Mouse (Mus musculus): ENCODE measurements at regions not wholly inside any gene's neighbourhood (a gene's known extent, or its start where the extent isn't known, plus 50 kb on each side); places are given as distances from the start of the nearest gene placed in this dataset.
"Not testable (repeated sequence)": the region's sequence is repeated elsewhere in the genome, so short reads cannot be mapped to it uniquely, and the experiment has no call there.

DNA sequence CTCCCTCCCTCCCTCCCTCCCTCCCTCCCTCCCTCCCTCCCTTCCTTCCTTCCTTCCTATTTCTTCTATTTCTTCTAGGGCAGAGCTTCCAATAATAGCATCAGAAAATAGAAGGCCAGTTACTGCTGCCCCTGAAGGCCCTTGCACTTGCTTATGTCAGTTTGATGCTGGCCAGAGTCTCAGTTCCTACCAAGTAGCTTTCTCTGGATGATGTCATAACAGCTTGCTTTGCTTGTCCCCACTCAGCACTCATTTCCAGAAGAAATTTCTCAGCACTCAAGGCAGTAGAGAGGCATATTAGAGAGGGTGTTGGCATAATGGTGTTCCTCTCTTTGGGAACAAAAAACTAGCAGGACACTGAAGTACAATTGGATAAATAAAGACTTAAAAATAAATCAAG is 811.6 kb upstream of the 4930444P10Rik start:
- H3K27ac ChIP-seq = no peak overlapping the region
- TF ChIP-seq CTCF (IDR thresholded peaks at IDR 0.05; ENCODE audit: low read depth) (no peak), EP300 (IDR thresholded peaks at IDR 0.05; ENCODE audit: low read depth) (no peak)
- no peak overlapping the region for H3K4me2 ChIP-seq (ENCODE audit: low read depth)
- H3K4me1 ChIP-seq (replicated peaks; ENCODE audit: control insufficient read depth in 2 of 2, insufficient read depth in 2 of 2, low read length in 1 of 2) = no peaks in the 10 kb centered on the region
- no peaks in the 10 kb centered on the region for H3K27me3 ChIP-seq (ENCODE audit: control insufficient read depth, insufficient read depth, low read length)
- DNase-seq (ENCODE audit: low read depth in 3 of 3, low spot score in 3 of 3) = no peak
- no peak overlapping the region for H3K9ac ChIP-seq (replicated peaks)
- H3K4me3 ChIP-seq (ENCODE audit: insufficient read depth in 1 of 2, low read depth in 2 of 2, low read length in 2 of 2) = no peak overlapping the region
- no peaks in the 10 kb centered on the region for H3K36me3 ChIP-seq (replicated peaks; ENCODE audit: control insufficient read depth, insufficient read depth, low read depth)
- H3K9me3 ChIP-seq (ENCODE audit: control insufficient read depth, low read length) = no peaks in the 10 kb centered on the region
- no peak for ATAC-seq (ENCODE audit: insufficient read depth)

- H3K4me1 ChIP-seq (replicated peaks; ENCODE audit: control insufficient read depth in 2 of 2, insufficient read depth in 2 of 2, low read length in 1 of 2); H3K36me3 ChIP-seq (replicated peaks; ENCODE audit: control insufficient read depth, insufficient read depth, low read depth): not testable (repeated sequence)
- 40% methylated on average over 3 of the region's 3 CpGs for WGBS (ENCODE audit: insufficient replicate concordance)
Observed at GRCm38 (mm10) chr1:16868383-16868782, 775.3 kb upstream of the 4930444P10Rik start.

GRCm38 (mm10) chr1:16867086-16867835 is 774.1 kb upstream of the 4930444P10Rik start:
- H3K36me3 ChIP-seq (replicated peaks; ENCODE audit: control insufficient read depth, insufficient read depth, low read depth); ATAC-seq (ENCODE audit: insufficient read depth); H3K9ac ChIP-seq (replicated peaks); H3K27ac ChIP-seq; H3K4me2 ChIP-seq (ENCODE audit: low read depth); H3K9me3 ChIP-seq (ENCODE audit: control insufficient read depth, low read length); H3K4me3 ChIP-seq (ENCODE audit: insufficient read depth in 1 of 2, low read depth in 2 of 2, low read length in 2 of 2); H3K27me3 ChIP-seq (ENCODE audit: control insufficient read depth, insufficient read depth, low read length); H3K4me1 ChIP-seq (replicated peaks; ENCODE audit: control insufficient read depth in 2 of 2, insufficient read depth in 2 of 2, low read length in 1 of 2); DNase-seq (ENCODE audit: low read depth in 3 of 3, low spot score in 3 of 3): not testable (repeated sequence)
- 54% methylated on average over 6 of the region's 6 CpGs for WGBS (ENCODE audit: insufficient replicate concordance)

More at GRCm38 (mm10) chr1:16868383-16868782, 775.3 kb upstream of the 4930444P10Rik start:
- not testable (repeated sequence) for H3K9me3 ChIP-seq (ENCODE audit: control insufficient read depth, low read length); H3K9ac ChIP-seq (replicated peaks); ATAC-seq (ENCODE audit: insufficient read depth); DNase-seq (ENCODE audit: low read depth in 3 of 3, low spot score in 3 of 3); H3K27me3 ChIP-seq (ENCODE audit: control insufficient read depth, insufficient read depth, low read length); H3K27ac ChIP-seq; H3K4me3 ChIP-seq (ENCODE audit: insufficient read depth in 1 of 2, low read depth in 2 of 2, low read length in 2 of 2); H3K4me2 ChIP-seq (ENCODE audit: low read depth)

DNA sequence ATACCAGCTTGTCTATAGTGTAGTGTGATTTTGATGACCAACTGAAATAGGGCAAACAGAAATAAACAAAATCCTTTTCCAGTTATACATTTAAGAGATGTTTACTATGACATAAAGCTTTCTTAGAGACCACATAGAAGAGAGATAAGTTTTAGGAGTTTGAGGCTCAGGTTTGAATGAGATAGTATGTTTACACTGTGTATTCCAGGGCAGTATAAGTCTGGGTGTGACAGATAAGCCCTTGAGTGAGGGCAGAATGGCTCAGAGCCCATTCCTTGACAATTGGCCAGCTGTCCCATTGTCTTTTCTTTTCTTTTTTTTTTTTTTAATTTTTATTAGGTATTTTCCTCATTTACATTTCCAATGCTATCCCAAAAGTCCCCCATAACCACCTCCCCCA is 744.0 kb upstream of the 4930444P10Rik start:
- no peak overlapping the region for H3K4me3 ChIP-seq (ENCODE audit: insufficient read depth in 1 of 2, low read depth in 2 of 2, low read length in 2 of 2)
- H3K4me1 ChIP-seq (replicated peaks; ENCODE audit: control insufficient read depth in 2 of 2, insufficient read depth in 2 of 2, low read length in 1 of 2) = no peaks in the 10 kb centered on the region
- H3K9me3 ChIP-seq (ENCODE audit: control insufficient read depth, low read length) = no peaks in the 10 kb centered on the region
- H3K9ac ChIP-seq (replicated peaks) = no peak overlapping the region
- no peaks in the 10 kb centered on the region for H3K36me3 ChIP-seq (replicated peaks; ENCODE audit: control insufficient read depth, insufficient read depth, low read depth)
- TF ChIP-seq CTCF (IDR thresholded peaks at IDR 0.05; ENCODE audit: low read depth) (no peak), EP300 (IDR thresholded peaks at IDR 0.05; ENCODE audit: low read depth) (no peak)
- no peak overlapping the region for H3K4me2 ChIP-seq (ENCODE audit: low read depth)
- ATAC-seq (ENCODE audit: insufficient read depth) (no peak), DNase-seq (ENCODE audit: low read depth in 3 of 3, low spot score in 3 of 3) (no peak)
- no peaks in the 10 kb centered on the region for H3K27me3 ChIP-seq (ENCODE audit: control insufficient read depth, insufficient read depth, low read length)
- no peak overlapping the region for H3K27ac ChIP-seq

- not testable (repeated sequence) for H3K9ac ChIP-seq (replicated peaks); DNase-seq (ENCODE audit: low read depth in 3 of 3, low spot score in 3 of 3); H3K27ac ChIP-seq; H3K27me3 ChIP-seq (ENCODE audit: control insufficient read depth, insufficient read depth, low read length); H3K4me3 ChIP-seq (ENCODE audit: insufficient read depth in 1 of 2, low read depth in 2 of 2, low read length in 2 of 2); H3K4me1 ChIP-seq (replicated peaks; ENCODE audit: control insufficient read depth in 2 of 2, insufficient read depth in 2 of 2, low read length in 1 of 2); ATAC-seq (ENCODE audit: insufficient read depth); H3K36me3 ChIP-seq (replicated peaks; ENCODE audit: control insufficient read depth, insufficient read depth, low read depth); H3K4me2 ChIP-seq (ENCODE audit: low read depth); H3K9me3 ChIP-seq (ENCODE audit: control insufficient read depth, low read length)
- 62% methylated on average over 4 of the region's 4 CpGs for WGBS (ENCODE audit: insufficient replicate concordance)
Observed at GRCm38 (mm10) chr1:16824709-16825108, 731.6 kb upstream of the 4930444P10Rik start.
